Mouse (Mus musculus) kidney, adult 11 months (tissue): ENCODE data around the gene Nsl1.
"Not testable (repeated sequence)": the region's sequence is repeated elsewhere in the genome, so short reads cannot be mapped to it uniquely, and the experiment has no call there.

Experiments used
- DNase-seq: peaks from one replicate; pipeline ENCODE4 v3.0.0; 2022

The Nsl1 gene

GRCm38 (mm10) chr1:191062781-191063485 is at the start of gene Nsl1, which contains the start of gene Tatdn3:
TSS of gene Nsl1 (plus strand) at chr1:191063012.
TSS of gene Tatdn3 (minus strand) at chr1:191062932.
- DNase-seq, result peak; percentile 80

- no peak for DNase-seq
Observed at GRCm38 (mm10) chr1:191014271-191014670, 48.5 kb upstream of the Nsl1 start.

- no peak for DNase-seq
Observed at GRCm38 (mm10) chr1:191019803-191020202, 43.0 kb upstream of the Nsl1 start.

- no peak for DNase-seq
Observed at GRCm38 (mm10) chr1:191020217-191020924, 42.4 kb upstream of the Nsl1 start.

GRCm38 (mm10) chr1:191021016-191021415 is 41.8 kb upstream of the Nsl1 start:
- DNase-seq, result no peak

GRCm38 (mm10) chr1:191023140-191023539 is 39.7 kb upstream of the Nsl1 start:
- DNase-seq, result no peak

- not testable (repeated sequence) for DNase-seq
Observed at GRCm38 (mm10) chr1:191023806-191024205, 39.0 kb upstream of the Nsl1 start.

- peak; percentile 16 for DNase-seq
Observed at GRCm38 (mm10) chr1:191025016-191026012, 37.5 kb upstream of the Nsl1 start.

- DNase-seq, result peak; percentile 98
Observed at GRCm38 (mm10) chr1:191026021-191026713, 36.6 kb upstream of the Nsl1 start, which contains the start of gene Flvcr1. TSS of gene Flvcr1 (minus strand) at chr1:191026158.

GRCm38 (mm10) chr1:191030182-191030581 is 32.6 kb upstream of the Nsl1 start:
- peak; percentile 30 for DNase-seq

- not testable (repeated sequence) for DNase-seq
Observed at GRCm38 (mm10) chr1:191030922-191031425, 31.8 kb upstream of the Nsl1 start.

- no peak for DNase-seq
Observed at GRCm38 (mm10) chr1:191035649-191036048, 27.2 kb upstream of the Nsl1 start.

- no peak for DNase-seq
Observed at GRCm38 (mm10) chr1:191036554-191037334, 26.1 kb upstream of the Nsl1 start, which contains the start of gene Spata45. TSS of gene Spata45 (plus strand) at chr1:191036639.

GRCm38 (mm10) chr1:191037999-191038398 is 24.8 kb upstream of the Nsl1 start:
- no peak for DNase-seq

- DNase-seq, result no peak
Observed at GRCm38 (mm10) chr1:191041352-191041751, 21.5 kb upstream of the Nsl1 start.

- no peak for DNase-seq
Observed at GRCm38 (mm10) chr1:191042106-191042505, 20.7 kb upstream of the Nsl1 start.

GRCm38 (mm10) chr1:191042688-191043087 is 20.1 kb upstream of the Nsl1 start:
- DNase-seq, result no peak

- no peak for DNase-seq
Observed at GRCm38 (mm10) chr1:191045264-191045663, 17.5 kb upstream of the Nsl1 start.

GRCm38 (mm10) chr1:191046231-191046824 is 16.5 kb upstream of the Nsl1 start:
- peak; percentile 49 for DNase-seq

GRCm38 (mm10) chr1:191053555-191053954 is 9.3 kb upstream of the Nsl1 start:
- DNase-seq, result no peak
